In genomic region chr7:135357797-135358196, GRCm38 (mm10) we compare ENCODE assay signal across 32 mouse cellular contexts. TPM values are rescaled to one million over a fixed set of nuclear protein-coding genes. Genes with fewer than 3 reads are reported as not detected.
"Had no signal": no experiment of that assay in that cellular context is flagged by ENCODE, and none has a peak within 500 bp of the region (broad histone marks: within the 10 kb centered on the region; RNA-seq: fewer than 3 reads in every experiment).

No protein-coding gene starts in this region.

- H3K27me3 ChIP-seq: limb, embryonic 15.5 days; midbrain, embryonic 13.5 days had no signal

- H3K9me3 ChIP-seq: limb, embryonic 12.5 days; limb, embryonic 15.5 days; megakaryocyte, embryonic 14.5 days; midbrain, embryonic 10.5 days; midbrain, embryonic 13.5 days had no signal

- H3K27ac ChIP-seq: kidney, postnatal 0 days; layer of hippocampus, adult 2 months; limb, embryonic 12.5 days; limb, embryonic 15.5 days; liver, embryonic 14.5 days; macrophage; midbrain, embryonic 10.5 days; midbrain, embryonic 13.5 days; stomach, postnatal 0 days had no signal

- H3K4me1 ChIP-seq: limb, embryonic 15.5 days; megakaryocyte, embryonic 14.5 days; midbrain, embryonic 10.5 days; midbrain, embryonic 13.5 days had no signal

- H3K36me3 ChIP-seq: limb, embryonic 12.5 days; limb, embryonic 15.5 days; midbrain, embryonic 10.5 days; midbrain, embryonic 13.5 days had no signal

- DNase-seq: kidney, adult 2 months; kidney, postnatal 25 days; left cerebral cortex, postnatal 4 days; liver, postnatal 0 days; lung, embryonic 14.5 days; right cerebral cortex, adult 18-20 months; right cerebral cortex, postnatal 14 days; right cerebral cortex, postnatal 4 days; thymus, postnatal 25 days had no signal

- H3K4me3 ChIP-seq: layer of hippocampus, adult 2 months; limb, embryonic 12.5 days; limb, embryonic 15.5 days; midbrain, embryonic 10.5 days; midbrain, embryonic 13.5 days; myocyte had no signal

RNA-seq across cellular contexts. Expression of gene Foxi2, which starts 52.3 kb away (rescaled TPM):
- total RNA-seq: layer of hippocampus, adult 2 months; layer of hippocampus, postnatal 10 days; left cerebral cortex, adult 8-10 months; left cerebral cortex, postnatal 14 days; left cerebral cortex, postnatal 4 days; monocyte, adult 5-6 weeks had no signal
- polyA plus RNA-seq: kidney, adult 2 months; kidney, embryonic 14.5 days; kidney, postnatal 0 days; large intestine, adult 2 months; limb, embryonic 15.5 days; liver, embryonic 11.5 days; liver, embryonic 14.5 days; liver, postnatal 0 days; lung, embryonic 14.5 days; lung, postnatal 0 days; macrophage; midbrain, embryonic 13.5 days; midbrain, embryonic 16.5 days; myocyte; neural tube, embryonic 14.5 days; stomach, embryonic 14.5 days; stomach, postnatal 0 days; urinary bladder, adult 2 months had no signal
